ENCODE assay signal across 18 mouse cellular contexts in the genomic region with DNA sequence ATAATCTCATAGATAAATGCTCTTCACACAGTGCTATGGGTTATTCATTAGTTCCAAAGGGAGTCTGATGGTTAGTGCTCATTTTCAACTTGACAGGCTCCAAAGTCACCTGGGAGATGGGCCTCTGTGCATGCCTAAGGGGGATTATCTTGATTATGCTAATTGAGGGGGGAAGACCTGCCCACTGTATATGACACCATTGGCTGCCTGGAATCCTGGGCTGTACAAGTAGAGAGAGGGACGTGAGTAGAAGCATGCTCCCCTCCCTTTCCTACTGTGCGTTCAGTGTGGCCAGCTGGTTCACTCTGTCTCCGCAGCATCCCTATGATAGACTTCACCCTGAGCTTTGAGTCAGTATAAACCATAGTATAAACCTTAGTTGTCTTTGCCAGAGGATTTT.
"Had no signal": no experiment of that assay in that cellular context is flagged by ENCODE, and none has a peak within 500 bp of the region (broad histone marks: within the 10 kb centered on the region; RNA-seq: fewer than 3 reads in every experiment).

No protein-coding gene starts in this region.

- H3K27ac ChIP-seq: liver, embryonic 13.5 days; liver, embryonic 15.5 days; lung, embryonic 15.5 days; macrophage; neural tube, embryonic 12.5 days; stomach, embryonic 15.5 days; stomach, postnatal 0 days had no signal

- H3K4me3 ChIP-seq: liver, embryonic 13.5 days; liver, embryonic 15.5 days; lung, embryonic 15.5 days; neural tube, embryonic 12.5 days; stomach, embryonic 15.5 days had no signal

- H3K36me3 ChIP-seq: liver, embryonic 13.5 days; liver, embryonic 15.5 days; lung, embryonic 15.5 days; neural tube, embryonic 12.5 days; stomach, embryonic 15.5 days had no signal

- H3K4me1 ChIP-seq: liver, embryonic 13.5 days; liver, embryonic 15.5 days; lung, embryonic 15.5 days; neural tube, embryonic 12.5 days; stomach, embryonic 15.5 days had no signal

- H3K27me3 ChIP-seq: liver, embryonic 13.5 days; liver, embryonic 15.5 days; lung, embryonic 15.5 days; neural tube, embryonic 12.5 days; stomach, embryonic 15.5 days had no signal

- H3K9ac ChIP-seq: liver, embryonic 13.5 days; liver, embryonic 15.5 days; liver, postnatal 0 days; lung, embryonic 15.5 days; neural tube, embryonic 12.5 days; stomach, embryonic 15.5 days had no signal

- H3K4me2 ChIP-seq: liver, embryonic 11.5 days; liver, embryonic 13.5 days; liver, embryonic 15.5 days; lung, embryonic 15.5 days; neural tube, embryonic 12.5 days; stomach, embryonic 15.5 days had no signal

- DNase-seq: liver; liver, embryonic 13.5 days; liver, postnatal 0 days; lung, adult 2 months; lung, postnatal 14 days; lung, postnatal 36 days; right cerebral cortex, postnatal 14 days; thymus, adult 2 months; thymus, postnatal 25 days; thymus, postnatal 4 days had no signal

- H3K9me3 ChIP-seq: liver, embryonic 13.5 days; liver, embryonic 15.5 days; lung, embryonic 15.5 days; neural tube, embryonic 12.5 days; stomach, embryonic 15.5 days had no signal

- ATAC-seq: liver, postnatal 0 days; lung, postnatal 0 days had no signal
